Mouse (Mus musculus) embryonic facial prominence, embryonic 14.5 days (tissue): ENCODE measurements around the gene Gm20388. TPM values are rescaled to one million over a fixed set of nuclear protein-coding genes. Genes with fewer than 3 reads are reported as not detected.
A peak's percentile ranks its signal among the peaks of the same experiment; 100 is the strongest.

ENCODE experiments used
- ATAC-seq: fragments of 200-750 bp; cut with Nextera tagmentation; 2 replicates; pipeline ENCODE4 v1.8.0; 2017; ENCODE audit warnings: low read depth, moderate number of reproducible peaks, moderate TSS enrichment
- DNase-seq: peaks from one replicate; pipeline ENCODE4 v3.0.0-alpha.2; 2015; ENCODE audit warnings: low spot score
- H3K27ac ChIP-seq: fragments of 300-500 bp; sonication (generic); replicated peaks from 2 replicates; pipeline ENCODE4 v1.5.1; 2014; ENCODE audit warnings: low read depth, mild to moderate bottlenecking, low read length, moderate library complexity
- H3K27me3 ChIP-seq: fragments of 300-500 bp; sonication (generic); replicated peaks from 2 replicates; pipeline ENCODE4 v1.6.1; 2014; ENCODE audit warnings: low read length; ENCODE audit not compliant: control insufficient read depth, insufficient read depth
- H3K36me3 ChIP-seq: fragments of 300-500 bp; sonication (generic); 2 replicates; pipeline ENCODE4 v1.6.1; 2014; ENCODE audit warnings: low read length, mixed read lengths; ENCODE audit not compliant: control insufficient read depth, insufficient read depth
- H3K4me1 ChIP-seq: fragments of 300-500 bp; sonication (generic); 2 replicates; pipeline ENCODE4 v1.6.1; 2014; ENCODE audit warnings: antibody characterized with exemption, low read length; ENCODE audit not compliant: control insufficient read depth, insufficient read depth
- H3K4me2 ChIP-seq: fragments of 300-500 bp; sonication (generic); 2 replicates; pipeline ENCODE4 v1.6.1; 2014; ENCODE audit warnings: low read depth, mild to moderate bottlenecking, low read length, moderate library complexity, mixed read lengths
- H3K4me3 ChIP-seq: fragments of 300-500 bp; sonication (generic); 2 replicates; pipeline ENCODE4 v1.5.1; 2014; ENCODE audit warnings: low read depth, mild to moderate bottlenecking, low read length
- H3K9ac ChIP-seq: fragments of 300-500 bp; sonication (generic); 2 replicates; pipeline ENCODE4 v1.6.1; 2014; ENCODE audit warnings: low read depth, mild to moderate bottlenecking, low read length, moderate library complexity, mixed read lengths
- H3K9me3 ChIP-seq: fragments of 300-500 bp; sonication (generic); 2 replicates; pipeline ENCODE4 v1.6.1; 2016; ENCODE audit warnings: low read length; ENCODE audit not compliant: control insufficient read depth
- WGBS: fragments of 180-500 bp; shearing (Covaris S2); extraction: QIAGEN DNeasy Blood & Tissue Kit; methylation state at CpG from one replicate; pipeline ENCODE4 v1.1.7; 2014; 5-methylcytosine and 5-hydroxymethylcytosine counted together
- polyA plus RNA-seq: library from polyadenylated mRNA; unstranded; fragments of >200 nt; fragmentation: Nextera tagmentation; extraction: Ambion mirVana; gene quantifications from 2 replicates; pipeline ENCODE4 v1.2.1, GENCODE M21; 2014

Gm20388 gene
- polyA plus RNA-seq, 1 experiment from 2014 or later: not detected

DNA sequence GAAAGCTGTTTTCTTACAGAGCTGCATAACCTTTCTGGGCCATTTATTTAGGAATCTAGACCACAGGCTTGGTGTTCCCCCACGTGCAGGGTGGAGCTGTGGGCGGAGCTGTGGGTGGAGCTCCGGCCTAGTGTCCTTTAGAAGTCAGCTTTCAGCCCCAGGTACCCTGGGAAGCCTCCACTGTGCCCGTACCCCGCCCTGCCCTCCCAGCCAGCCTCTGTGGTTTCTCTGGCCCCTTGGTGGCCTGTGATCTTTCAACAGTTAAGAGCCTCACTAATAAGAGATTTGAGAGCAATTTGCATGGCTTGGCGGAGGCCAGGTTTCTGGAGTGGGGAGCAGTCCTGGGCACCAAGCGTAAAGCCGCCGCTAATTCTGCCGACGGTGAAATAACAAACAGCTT lies 979.4 kb downstream of the Gm20388 start:
- peaks cover 96% of the 10 kb centered on the region for H3K27me3 ChIP-seq
- ATAC-seq (no peak; the same call in 1 of the 2 replicates), DNase-seq (peak; percentile 42)
- 3% methylated on average over 11 of the region's 11 CpGs for WGBS
- H3K9ac ChIP-seq: no peak overlapping the region; the same call in 1 of the 2 replicates
- H3K9me3 ChIP-seq: no peaks in the 10 kb centered on the region
- H3K4me2 ChIP-seq: peak overlapping the region; percentile 3; the same call in 1 of the 2 replicates
- no peaks in the 10 kb centered on the region for H3K4me1 ChIP-seq
- no peaks in the 10 kb centered on the region for H3K36me3 ChIP-seq
- H3K4me3 ChIP-seq: no peak overlapping the region
- H3K27ac ChIP-seq: no peak overlapping the region

DNA sequence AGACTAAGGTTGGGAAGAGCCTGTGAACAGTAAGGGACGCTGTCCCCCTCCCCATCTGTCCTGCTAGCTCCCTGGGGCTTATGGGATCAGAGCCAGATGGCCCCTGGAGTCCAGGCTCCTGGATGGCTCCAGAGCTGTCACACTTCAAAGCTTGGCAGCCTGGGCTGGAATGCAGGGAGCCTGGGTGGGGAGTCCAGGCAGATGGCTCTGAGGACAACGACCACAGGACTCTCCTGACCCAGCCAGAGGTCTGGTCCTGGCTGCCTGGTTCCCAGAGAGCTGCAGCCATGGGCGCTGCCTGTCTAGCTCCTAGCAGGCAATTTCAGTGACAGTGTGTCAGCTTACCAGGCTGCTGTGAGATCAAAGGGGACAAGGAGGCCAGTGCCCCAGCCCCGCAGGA lies 984.4 kb downstream of the Gm20388 start:
- H3K27me3 ChIP-seq: peaks cover 71% of the 10 kb centered on the region
- H3K9me3 ChIP-seq: 0 out of 2 replicates have a peak, but pooled peaks cover 10% of the 10 kb centered on the region
- ATAC-seq: no peak
- H3K4me3 ChIP-seq: no peak overlapping the region
- H3K4me1 ChIP-seq: no peaks in the 10 kb centered on the region
- 8% methylated on average over 4 of the region's 4 CpGs for WGBS
- DNase-seq: no peak
- H3K27ac ChIP-seq: no peak overlapping the region
- no peak overlapping the region for H3K9ac ChIP-seq
- no peaks in the 10 kb centered on the region for H3K36me3 ChIP-seq
- H3K4me2 ChIP-seq: no peak overlapping the region

DNA sequence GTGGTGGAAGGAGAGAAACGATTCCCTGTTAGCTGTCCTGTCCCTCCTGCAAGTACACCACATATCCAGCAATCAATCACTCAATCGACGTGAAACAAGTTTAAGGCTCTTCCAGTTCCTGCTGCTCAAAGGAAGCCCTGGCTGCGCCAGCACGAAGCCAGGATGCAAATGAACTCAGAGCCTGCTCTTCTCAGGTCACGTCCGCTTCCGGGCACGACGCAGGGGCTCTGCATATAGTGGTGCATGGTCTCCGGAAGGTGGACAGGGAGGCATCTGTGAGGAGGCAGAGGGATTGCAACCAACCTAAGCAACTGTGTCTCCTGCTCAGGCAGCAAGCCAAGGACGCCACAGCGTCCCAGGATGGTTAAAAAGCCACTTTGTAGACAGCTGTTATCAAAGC lies 985.0 kb downstream of the Gm20388 start:
- no peaks in the 10 kb centered on the region for H3K36me3 ChIP-seq
- H3K4me1 ChIP-seq: no peaks in the 10 kb centered on the region
- 0 out of 2 replicates have a peak, but pooled peaks cover 10% of the 10 kb centered on the region for H3K9me3 ChIP-seq
- no peak overlapping the region; the same call in 1 of the 2 replicates for H3K9ac ChIP-seq
- ATAC-seq (no peak), DNase-seq (no peak)
- H3K4me3 ChIP-seq: no peak overlapping the region
- no peak overlapping the region for H3K27ac ChIP-seq
- peak overlapping the region; percentile 4; the same call in 1 of the 2 replicates for H3K4me2 ChIP-seq
- WGBS: 4% methylated on average over 13 of the region's 13 CpGs
- peaks cover 66% of the 10 kb centered on the region for H3K27me3 ChIP-seq

DNA sequence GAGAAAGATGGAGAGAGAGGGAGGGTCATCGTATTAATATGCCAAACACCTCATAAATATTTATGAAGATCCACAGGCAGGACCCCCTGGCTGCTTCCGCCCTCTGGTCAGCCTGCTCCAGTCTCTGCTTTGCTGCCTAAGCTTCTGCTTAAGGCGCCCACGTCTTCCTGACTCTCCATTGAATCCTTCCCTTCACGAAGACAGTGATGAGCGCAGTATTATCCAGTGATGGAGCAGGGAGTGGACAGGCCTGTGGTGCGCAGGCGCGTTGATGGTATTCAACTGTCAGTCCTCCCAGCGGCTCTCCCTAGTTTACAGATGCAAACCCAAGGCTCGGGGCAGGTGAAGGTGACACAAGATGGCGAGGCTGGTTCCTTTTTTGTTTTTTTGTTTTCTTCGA lies 985.6 kb downstream of the Gm20388 start:
- Histone ChIP-seq H3K9me3 (0 out of 2 replicates have a peak, but pooled peaks cover 10% of the 10 kb centered on the region), H3K9ac (no peak overlapping the region), H3K4me3 (no peak overlapping the region), H3K4me2 (no peak overlapping the region), H3K36me3 (no peaks in the 10 kb centered on the region), H3K27ac (no peak overlapping the region), H3K27me3 (peaks cover 61% of the 10 kb centered on the region), H3K4me1 (no peaks in the 10 kb centered on the region)
- 40% methylated on average over 13 of the region's 13 CpGs for WGBS
- ATAC-seq (no peak), DNase-seq (no peak)

DNA sequence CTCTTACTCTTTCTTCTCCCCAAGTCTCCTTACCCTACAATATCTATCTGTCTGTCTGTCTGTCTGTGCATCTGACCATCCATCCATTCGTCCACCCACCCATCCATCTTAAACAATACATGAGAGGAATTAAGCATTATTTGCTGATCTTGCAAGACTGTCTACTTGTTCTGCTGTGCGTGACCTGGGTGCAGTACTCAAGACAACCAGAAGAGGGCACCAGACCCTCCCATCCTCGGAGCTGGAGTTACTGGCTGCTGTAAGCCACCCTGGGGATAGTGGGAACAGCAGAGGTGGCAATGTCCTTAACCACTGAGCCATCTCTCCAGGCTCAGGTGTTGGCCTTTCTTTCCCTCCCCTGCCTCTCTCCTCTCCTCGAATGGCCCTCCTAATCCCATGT lies 987.4 kb downstream of the Gm20388 start:
- peaks cover 43% of the 10 kb centered on the region for H3K27me3 ChIP-seq
- H3K9ac ChIP-seq: no peak overlapping the region
- H3K4me3 ChIP-seq: no peak overlapping the region
- H3K4me1 ChIP-seq: 0 out of 2 replicates have a peak, but pooled peaks cover 3% of the 10 kb centered on the region
- 0 out of 2 replicates have a peak, but pooled peaks cover 10% of the 10 kb centered on the region for H3K9me3 ChIP-seq
- ATAC-seq (no peak), DNase-seq (no peak)
- no peak overlapping the region for H3K27ac ChIP-seq
- WGBS: 49% methylated on average over 4 of the region's 4 CpGs
- no peak overlapping the region for H3K4me2 ChIP-seq
- no peaks in the 10 kb centered on the region for H3K36me3 ChIP-seq

DNA sequence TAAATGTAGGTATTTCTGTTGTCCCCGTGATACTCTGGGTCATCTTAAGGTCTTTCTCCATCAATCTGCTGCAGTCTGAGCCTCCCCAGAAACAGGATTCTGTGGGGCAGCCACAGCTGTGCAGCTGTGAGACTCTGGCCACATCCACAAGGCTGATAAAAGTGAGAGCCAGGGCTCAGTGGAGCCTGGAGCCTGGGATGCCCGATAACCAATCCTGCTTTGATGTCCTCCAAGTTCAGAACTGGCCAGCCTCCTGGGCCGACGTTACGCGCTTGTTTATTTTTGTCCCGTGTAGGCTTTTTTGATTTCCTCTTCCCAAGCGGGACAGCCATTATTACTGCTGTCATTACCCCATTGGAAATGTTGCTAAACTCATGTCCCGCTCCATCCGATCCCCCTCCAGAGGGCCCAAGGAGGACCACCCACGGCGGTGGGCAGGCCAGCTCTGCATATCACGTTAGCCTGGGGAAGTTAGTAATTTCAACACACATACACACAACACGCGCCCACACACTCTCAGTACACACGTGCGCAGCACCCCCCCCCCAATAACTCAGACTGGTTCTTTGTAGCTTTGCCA lies 988.3 kb downstream of the Gm20388 start:
- no peak overlapping the region for H3K4me3 ChIP-seq
- H3K9me3 ChIP-seq: 0 out of 2 replicates have a peak, but pooled peaks cover 10% of the 10 kb centered on the region
- no peak overlapping the region for H3K9ac ChIP-seq
- H3K4me1 ChIP-seq: 0 out of 2 replicates have a peak, but pooled peaks cover 3% of the 10 kb centered on the region
- no peak for ATAC-seq
- H3K27ac ChIP-seq: no peak overlapping the region
- 37% methylated on average over 17 of the region's 17 CpGs for WGBS
- no peak for DNase-seq
- no peaks in the 10 kb centered on the region for H3K36me3 ChIP-seq
- H3K4me2 ChIP-seq: no peak overlapping the region
- H3K27me3 ChIP-seq: peaks cover 34% of the 10 kb centered on the region

DNA sequence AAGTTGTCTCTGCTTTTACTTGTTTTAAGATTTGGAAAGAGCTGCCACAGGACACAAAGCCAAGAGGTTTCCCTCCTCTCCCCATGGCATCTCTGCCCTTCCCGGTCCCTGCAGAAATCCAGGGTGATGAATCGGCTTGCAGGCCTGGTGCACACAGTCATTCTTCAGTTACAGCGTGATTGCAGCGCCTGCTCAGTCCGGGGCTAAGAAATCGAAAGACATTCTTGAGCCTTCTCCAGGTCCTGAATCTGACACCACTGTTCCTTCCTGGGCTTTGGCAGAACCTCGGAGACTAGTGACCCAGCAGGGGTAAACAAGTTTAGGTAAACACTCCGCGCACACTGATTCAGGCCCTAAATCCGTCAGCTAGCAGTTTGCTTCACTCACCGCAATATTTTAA lies 991.7 kb downstream of the Gm20388 start:
- Histone ChIP-seq H3K9me3 (0 out of 2 replicates have a peak, but pooled peaks cover 8% of the 10 kb centered on the region), H3K4me3 (no peak overlapping the region), H3K27me3 (0 out of 2 replicates have a peak, but pooled peaks cover 3% of the 10 kb centered on the region), H3K27ac (peak overlapping the region; percentile 33; the same call in 1 of the 2 replicates), H3K9ac (peak overlapping the region; percentile 7; the same call in 1 of the 2 replicates), H3K36me3 (no peaks in the 10 kb centered on the region), H3K4me1 (0 out of 2 replicates have a peak, but pooled peaks cover 3% of the 10 kb centered on the region), H3K4me2 (peak overlapping the region; percentile 15; the same call in 1 of the 2 replicates)
- WGBS: 12% methylated on average over 11 of the region's 11 CpGs
- DNase-seq (peak; percentile 71), ATAC-seq (peak; percentile 62)

DNA sequence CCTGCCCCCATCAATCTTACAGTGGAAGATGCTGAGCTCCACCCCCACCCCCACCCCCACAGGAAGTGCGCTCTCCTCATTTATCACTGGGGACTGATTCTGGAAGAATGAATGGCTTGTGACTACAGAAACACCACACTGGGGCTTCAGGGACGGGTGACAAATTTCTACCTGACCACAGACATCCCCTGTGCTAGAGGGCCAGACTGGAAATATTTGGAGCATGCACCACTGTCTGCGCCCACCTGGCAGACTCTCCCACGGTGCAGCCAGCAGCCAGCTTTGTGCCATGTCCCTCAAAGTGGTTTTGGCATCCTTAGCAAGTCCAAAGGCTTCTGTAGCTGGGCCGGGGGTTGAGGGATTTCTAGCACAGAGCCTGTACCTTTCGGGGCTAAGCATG lies 997.0 kb downstream of the Gm20388 start:
- DNase-seq (no peak), ATAC-seq (no peak)
- Histone ChIP-seq H3K36me3 (no peaks in the 10 kb centered on the region), H3K9ac (no peak overlapping the region), H3K27ac (no peak overlapping the region), H3K4me1 (0 out of 2 replicates have a peak, but pooled peaks cover 4% of the 10 kb centered on the region), H3K4me2 (no peak overlapping the region), H3K9me3 (no peaks in the 10 kb centered on the region), H3K27me3 (no peaks in the 10 kb centered on the region), H3K4me3 (no peak overlapping the region)
- WGBS: 50% methylated on average over 6 of the region's 6 CpGs

DNA sequence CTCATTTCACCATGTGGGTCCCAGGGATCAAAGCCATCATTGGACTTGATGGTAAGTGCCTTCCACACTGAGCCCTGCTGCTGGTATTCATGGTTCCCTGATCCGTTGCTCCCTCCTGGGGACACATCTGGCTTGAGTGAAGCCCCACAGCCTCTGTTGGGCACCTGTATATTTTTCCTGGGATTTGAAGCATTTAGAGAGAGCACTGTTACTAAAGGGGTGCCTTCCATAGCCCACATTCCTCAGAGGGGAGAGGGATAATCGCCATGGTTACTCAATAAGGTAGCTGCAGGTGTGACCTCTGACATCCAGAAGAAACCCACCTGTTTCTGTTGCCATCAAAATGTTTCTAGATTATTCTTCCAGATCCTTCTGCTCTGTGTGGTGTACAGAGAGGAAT lies 1000.3 kb downstream of the Gm20388 start:
- no peaks in the 10 kb centered on the region for H3K9me3 ChIP-seq
- H3K9ac ChIP-seq: no peak overlapping the region
- H3K4me3 ChIP-seq: no peak overlapping the region
- no peak overlapping the region for H3K27ac ChIP-seq
- 0 out of 2 replicates have a peak, but pooled peaks cover 4% of the 10 kb centered on the region for H3K4me1 ChIP-seq
- H3K27me3 ChIP-seq: no peaks in the 10 kb centered on the region
- 30% methylated on average over 2 of the region's 2 CpGs for WGBS
- no peak overlapping the region for H3K4me2 ChIP-seq
- H3K36me3 ChIP-seq: no peaks in the 10 kb centered on the region
- no peak for ATAC-seq
- no peak for DNase-seq
